Mouse (Mus musculus): ENCODE measurements around the gene Riox2. TPM values are rescaled to one million over a fixed set of nuclear protein-coding genes. Genes with fewer than 3 reads are reported as not detected.

Riox2 gene
- total RNA-seq (2021): 10 to 100 TPM; 16.9 to 17.2 TPM
- long read RNA-seq, experiment 1, transcript Riox2-201 (10 exons, 2,159 nt): major isoform, 18 of 25 reads
- long read RNA-seq, experiment 1, partial matches to known transcripts: 3 of 25 reads
- long read RNA-seq, experiment 1, other reads (novel, unspliced or antisense): 4 of 25 reads
- long read RNA-seq, experiment 2, transcript Riox2-201 (10 exons, 2,159 nt): major isoform, 5 of 6 reads
- long read RNA-seq, experiment 2, partial matches to known transcripts: 1 of 6 reads
- long read RNA-seq, experiment 2, other reads (novel, unspliced or antisense): 0 of 6 reads

GRCm38 (mm10) chr16:59471637-59472278 is at the start of gene Riox2:
TSS of gene Riox2 (plus strand) at chr16:59471775.
- peak; percentile 84 to 87 for DNase-seq

- no peak for DNase-seq
These were observed 43.6 kb upstream of the Riox2 start for GRCm38 (mm10) chr16:59427960-59428359.

- no peak for DNase-seq
These were observed 38.4 kb upstream of the Riox2 start for GRCm38 (mm10) chr16:59433181-59433580.

GRCm38 (mm10) chr16:59444880-59445559 is 26.6 kb upstream of the Riox2 start:
- no peak for DNase-seq

GRCm38 (mm10) chr16:59448181-59448580 is 23.4 kb upstream of the Riox2 start:
- DNase-seq: no peak

- no peak for DNase-seq
These were observed 22.5 kb upstream of the Riox2 start for GRCm38 (mm10) chr16:59449092-59449491.

- DNase-seq: no peak
These were observed 19.8 kb upstream of the Riox2 start for GRCm38 (mm10) chr16:59451813-59452212.

- peak in 1 of 2 experiments; percentile 18 for DNase-seq
These were observed 12.2 kb upstream of the Riox2 start for GRCm38 (mm10) chr16:59459259-59459861.

- DNase-seq: no peak
These were observed 8.0 kb upstream of the Riox2 start for GRCm38 (mm10) chr16:59463567-59463966.

- DNase-seq: no peak
These were observed 7.6 kb upstream of the Riox2 start for GRCm38 (mm10) chr16:59463973-59464372.

- DNase-seq: no peak
These were observed 1.7 kb upstream of the Riox2 start for GRCm38 (mm10) chr16:59469846-59470245.

GRCm38 (mm10) chr16:59472546-59472945 is 971 bp downstream of the Riox2 start:
- DNase-seq: no peak

- DNase-seq: peak; percentile 52 to 82
These were observed 3.2 kb downstream of the Riox2 start for GRCm38 (mm10) chr16:59474788-59475187.

GRCm38 (mm10) chr16:59477955-59478354 is 6.4 kb downstream of the Riox2 start:
- no peak for DNase-seq

GRCm38 (mm10) chr16:59487239-59487638 is 15.7 kb downstream of the Riox2 start:
- DNase-seq: no peak

- DNase-seq: no peak
These were observed 16.5 kb downstream of the Riox2 start for GRCm38 (mm10) chr16:59487975-59488548.

GRCm38 (mm10) chr16:59493199-59493598 is 21.6 kb downstream of the Riox2 start:
- DNase-seq: no peak

GRCm38 (mm10) chr16:59497947-59498346 is 26.4 kb downstream of the Riox2 start:
- DNase-seq: no peak

GRCm38 (mm10) chr16:59499180-59499579 is 27.6 kb downstream of the Riox2 start:
- DNase-seq: no peak

- DNase-seq: no peak
These were observed 38.3 kb downstream of the Riox2 start for GRCm38 (mm10) chr16:59509830-59510229.

GRCm38 (mm10) chr16:59515169-59515568 is 43.6 kb downstream of the Riox2 start:
- peak in 1 of 2 experiments; percentile 11 for DNase-seq

GRCm38 (mm10) chr16:59516965-59517364 is 45.4 kb downstream of the Riox2 start:
- DNase-seq: peak in 1 of 2 experiments; percentile 15
